Mouse (Mus musculus): ENCODE data around the gene Arl3.

GRCm38 (mm10) chr19:46571878-46572244 lies 1.1 kb downstream of the Arl3 start:
- TF ChIP-seq CTCF (IDR thresholded peaks at IDR 0.05; ENCODE audit: borderline replicate concordance, control insufficient read depth, extremely low read depth, insufficient read depth, low read length, poor library complexity) (no peak), POLR2A (IDR thresholded peaks at IDR 0.05; ENCODE audit: control insufficient read depth, extremely low read depth, insufficient read depth, low read length, poor library complexity) (no peak)

Data from thymus, adult 2 months (tissue).